Comparison of ENCODE assay signal across 8 mouse cellular contexts in the genomic region with DNA sequence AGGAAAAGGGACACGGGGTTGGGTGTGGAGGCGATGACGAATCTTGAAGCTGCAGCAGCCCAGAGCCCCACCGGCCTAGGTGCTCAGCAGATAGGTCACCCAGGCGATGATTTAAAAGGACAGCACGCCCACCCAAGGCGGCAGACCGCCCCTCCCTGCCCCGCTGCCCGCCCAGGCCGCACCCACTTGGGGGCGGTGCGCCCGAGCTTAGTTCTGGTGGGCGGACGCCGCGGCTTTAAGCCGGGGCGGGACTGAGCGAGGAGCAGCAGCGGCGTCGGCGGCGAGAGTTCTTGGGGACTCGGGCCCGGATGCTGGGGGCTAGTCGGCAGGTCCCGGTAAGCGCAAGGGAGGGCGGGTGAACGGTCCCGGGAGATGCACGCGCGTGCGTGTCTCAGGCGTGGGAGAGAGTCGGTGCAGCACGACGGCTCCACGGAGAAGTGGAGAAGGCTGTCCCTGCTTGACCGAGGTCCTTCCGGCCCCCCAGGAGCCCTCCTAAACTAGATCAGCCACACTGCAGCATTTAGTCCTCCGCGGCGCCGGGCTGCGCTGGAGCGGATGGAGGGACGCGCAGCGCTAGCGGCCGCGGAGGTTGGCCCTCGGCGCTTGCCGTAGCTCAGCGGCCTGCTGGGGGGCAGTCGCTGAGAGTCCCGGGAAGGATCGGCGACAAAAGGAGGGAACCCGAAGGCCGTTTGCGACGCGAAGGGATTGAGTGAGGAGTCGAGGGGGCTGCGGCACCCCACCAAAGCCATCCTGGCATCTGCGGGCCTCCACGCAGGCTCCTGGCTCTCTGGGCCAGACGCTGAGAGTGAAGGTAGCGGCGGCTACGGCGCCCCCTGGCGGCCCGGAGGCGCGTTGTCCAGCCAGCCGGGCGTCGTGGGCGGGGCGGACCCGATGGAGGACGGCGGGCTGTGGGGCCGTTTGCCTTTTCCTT. TPM values are rescaled to one million over a fixed set of nuclear protein-coding genes. Genes with fewer than 3 reads are reported as not detected.
DNase-seq lines count a peak whose midpoint lies in the region; ATAC-seq lines count a peak whose summit lies in the region.

No protein-coding gene starts in this region.

- peak; percentile 97 for DNase-seq in ZHBTc4 (ENCODE audit: low read depth, low spot score)
- peak; percentile 78 to 83 for DNase-seq in gastrocnemius, adult 8-10 months (ENCODE audit: low spot score in 2 of 2)
- peak; percentile 95 for DNase-seq in induced T-regulatory cell, adult 2 months (ENCODE audit: low read depth)
- peak; percentile 83 to 91 for DNase-seq in left cerebral cortex, adult 9 months (ENCODE audit: low spot score in 2 of 2)
- DNase-seq in right cerebral cortex, postnatal 14 days, result peak; percentile 83
- peak; percentile 85 to 87 for DNase-seq in urinary bladder, postnatal 36 days (ENCODE audit: low spot score in 2 of 2)

- peak; percentile 70 for ATAC-seq in common myeloid progenitor, adult 5-6 weeks (replicated peaks; ENCODE audit: low read depth, poor library complexity, severe bottlenecking)
- ATAC-seq in megakaryocyte progenitor cell, adult 5-6 weeks (replicated peaks; ENCODE audit: poor library complexity), result peak; percentile 72

RNA-seq across cellular contexts. Expression of a gene that starts 0.6 kb away (rescaled TPM):
- total RNA-seq in common myeloid progenitor, adult 5-6 weeks (2017), result 73.3 and 78.8 TPM in 2 replicates
- total RNA-seq in gastrocnemius, adult 8-10 months (2022), result 10 to 100 TPM; 20.3 to 28.4 (median 24.6) TPM
- 67.1 and 67.3 TPM in 2 replicates for total RNA-seq in megakaryocyte progenitor cell, adult 5-6 weeks (2015)
- 36.7 and 39.7 TPM in 2 replicates for total RNA-seq in megakaryocyte progenitor cell, adult 5-6 weeks (2017)

RNA-seq across cellular contexts. Expression of a gene that starts 6.6 kb away (rescaled TPM):
- total RNA-seq in common myeloid progenitor, adult 5-6 weeks (2017), result 0.55 TPM in 1 of 2 replicates, not detected in the other
- under 1 TPM in 1 of 4 experiments, not detected in 3; 0.10 TPM for total RNA-seq in gastrocnemius, adult 8-10 months (2022)
- not detected in 2 replicates for total RNA-seq in megakaryocyte progenitor cell, adult 5-6 weeks (2015)
- 0.03 TPM in 1 of 2 replicates, not detected in the other for total RNA-seq in megakaryocyte progenitor cell, adult 5-6 weeks (2017)

Comparison
In these comparisons a context has a peak if more than half of its experiments do, and no peak if none do; other contexts are left out.
1. Peak in every context shown above with its lines: DNase-seq and ATAC-seq.